ENCODE assay signal across 8 mouse cellular contexts in genomic region chr2:120027950-120028331, GRCm38 (mm10). TPM values are rescaled to one million over a fixed set of nuclear protein-coding genes. Genes with fewer than 3 reads are reported as not detected.
DNase-seq lines count a peak whose midpoint lies in the region; ATAC-seq and TF ChIP-seq lines count a peak whose summit lies in the region.

No protein-coding gene starts in this region.

- H3K4me2 ChIP-seq in heart, embryonic 15.5 days: peak overlapping the region; percentile 84
- peak overlapping the region; percentile 58 for H3K4me2 ChIP-seq in midbrain, embryonic 12.5 days (replicated peaks)

- WGBS in heart, embryonic 15.5 days: 46% methylated on average over 3 of the region's 3 CpGs
- WGBS in midbrain, embryonic 12.5 days: 48% methylated on average over 3 of the region's 3 CpGs

- in situ Hi-C loops in ES-E14 (cut with MboI; ENCODE audit: low sequenced_read_pairs in 2 of 2, unreplicated experiment in 2 of 2): no loop called here

- peaks cover 15% of the 10 kb centered on the region; the same call in 1 of the 2 replicates for H3K36me3 ChIP-seq in heart, embryonic 15.5 days
- peaks cover 13% of the 10 kb centered on the region; the same call in 1 of the 2 replicates for H3K36me3 ChIP-seq in ES-E14 (ENCODE audit: control insufficient read depth, insufficient read depth, low read length, poor library complexity, severe bottlenecking)
- H3K36me3 ChIP-seq in midbrain, embryonic 12.5 days: peaks cover 53% of the 10 kb centered on the region

- DNase-seq in heart, postnatal 10 days: no peak
- DNase-seq in ES-E14 (ENCODE audit: low read depth, low spot score): peak; percentile 20
- no peak for DNase-seq in thymus, postnatal 10 days (ENCODE audit: low spot score in 2 of 2)
- DNase-seq in right cerebral cortex, postnatal 4 days: no peak
- DNase-seq in adrenal gland, adult 18-20 months (ENCODE audit: low spot score in 2 of 2): no peak

- peak overlapping the region; percentile 93 for H3K9ac ChIP-seq in heart, embryonic 15.5 days
- H3K9ac ChIP-seq in ES-E14 (ENCODE audit: insufficient read depth, low read depth, low read length, poor library complexity, severe bottlenecking): peak overlapping the region; percentile 77
- peak overlapping the region; percentile 84 for H3K9ac ChIP-seq in midbrain, embryonic 12.5 days (replicated peaks)

- intact Hi-C loops in heart, postnatal 10 days (cut with DNase I): no loop called here

- no peak for ATAC-seq in heart, embryonic 15.5 days (replicated peaks; ENCODE audit: insufficient number of reproducible peaks, insufficient read depth, low FRiP score, low read depth)
- ATAC-seq in granulocyte monocyte progenitor cell, adult 5-6 weeks (replicated peaks; ENCODE audit: poor library complexity, severe bottlenecking): 0 out of 2 replicates have a peak, but pooled peaks have one; percentile 1
- 0 out of 2 replicates have a peak, but pooled peaks have one; percentile 31 for ATAC-seq in midbrain, embryonic 12.5 days (ENCODE audit: low FRiP score, low read depth)

- no peaks in the 10 kb centered on the region for H3K27me3 ChIP-seq in heart, embryonic 15.5 days
- H3K27me3 ChIP-seq in midbrain, embryonic 12.5 days: no peaks in the 10 kb centered on the region

- H3K4me1 ChIP-seq in heart, embryonic 15.5 days (replicated peaks): peaks cover 32% of the 10 kb centered on the region
- H3K4me1 ChIP-seq in ES-E14 (ENCODE audit: control insufficient read depth in 2 of 2, insufficient read depth in 2 of 2, low read length in 2 of 2, poor library complexity in 1 of 2): peaks cover 0 to 4% of the 10 kb centered on the region in 2 experiments; a peak in 2 of 4 replicates
- peaks cover 12% of the 10 kb centered on the region for H3K4me1 ChIP-seq in midbrain, embryonic 12.5 days

- peak overlapping the region; percentile 86 for H3K4me3 ChIP-seq in heart, embryonic 15.5 days
- H3K4me3 ChIP-seq in ES-E14 (ENCODE audit: insufficient read depth in 1 of 2, low read depth in 1 of 2, low read length in 2 of 2, poor library complexity in 1 of 2, severe bottlenecking in 1 of 2): peak overlapping the region; percentile 74 to 99
- peak overlapping the region; percentile 86 for H3K4me3 ChIP-seq in midbrain, embryonic 12.5 days

- H3K9me3 ChIP-seq in heart, embryonic 15.5 days (replicated peaks): no peaks in the 10 kb centered on the region
- no peaks in the 10 kb centered on the region for H3K9me3 ChIP-seq in ES-E14 (ENCODE audit: control insufficient read depth, insufficient read depth, low read depth, low read length)
- H3K9me3 ChIP-seq in midbrain, embryonic 12.5 days: no peaks in the 10 kb centered on the region

- H3K27ac ChIP-seq in heart, embryonic 15.5 days: peak overlapping the region; percentile 91
- no peak overlapping the region for H3K27ac ChIP-seq in ES-E14 (ENCODE audit: insufficient read depth, low read depth, low read length, poor library complexity, severe bottlenecking)
- peak overlapping the region; percentile 79 for H3K27ac ChIP-seq in midbrain, embryonic 12.5 days (replicated peaks)

TF ChIP-seq in ES-E14, 5 proteins besides CTCF, POLR2A, EP300 and RAD21:
- TF ChIP-seq HCFC1 (IDR thresholded peaks at IDR 0.05; ENCODE audit: borderline replicate concordance, insufficient read depth, low read length) (no peak), MAFK (IDR thresholded peaks at IDR 0.05; ENCODE audit: insufficient read depth, low read depth, low read length) (no peak), ZNF384 (IDR thresholded peaks at IDR 0.05; ENCODE audit: low read depth, low read length) (no peak), CHD2 (IDR thresholded peaks at IDR 0.05; ENCODE audit: low read depth, low read length) (no peak), ZC3H11A (IDR thresholded peaks at IDR 0.05; ENCODE audit: borderline replicate concordance, low read depth, low read length) (no peak)
TF ChIP-seq in ES-E14: peak in this region for 0.

RNA-seq across cellular contexts. Expression of gene Gm28042, which starts 0.6 kb away (rescaled TPM):
- 3.1 and 4.1 TPM in 2 replicates for polyA plus RNA-seq in heart, embryonic 15.5 days (2015; fragmentation: Nextera tagmentation; extraction: Ambion mirVana)
- total RNA-seq in heart, postnatal 10 days (2021): under 1 TPM; 0.74 to 0.93 TPM
- total RNA-seq in ES-E14 (2012; rRNA removed): 2.9 and 7.3 TPM in 2 replicates
- 1.0 and 1.5 TPM in 2 replicates for total RNA-seq in granulocyte monocyte progenitor cell, adult 5-6 weeks (2014; fragmentation: Nextera tagmentation)
- total RNA-seq in granulocyte monocyte progenitor cell, adult 5-6 weeks (2017): not detected in 2 replicates
- 6.7 and 7.3 TPM in 2 replicates for polyA plus RNA-seq in midbrain, embryonic 12.5 days (2016; fragmentation: Nextera tagmentation; extraction: Ambion mirVana)
- total RNA-seq in adrenal gland, adult 18-20 months (2021): 1 to 10 TPM; 1.5 to 1.7 TPM

RNA-seq across cellular contexts. Expression of gene Jmjd7, which starts 0.7 kb away (rescaled TPM):
- 12.3 and 16.6 TPM in 2 replicates for polyA plus RNA-seq in heart, embryonic 15.5 days (2015; fragmentation: Nextera tagmentation; extraction: Ambion mirVana)
- total RNA-seq in heart, postnatal 10 days (2021): 10 to 100 TPM; 10.8 to 11.4 TPM
- total RNA-seq in ES-E14 (2012; rRNA removed): 7.2 and 12.6 TPM in 2 replicates
- total RNA-seq in granulocyte monocyte progenitor cell, adult 5-6 weeks (2014; fragmentation: Nextera tagmentation): 2.3 and 7.9 TPM in 2 replicates
- 3.5 and 4.0 TPM in 2 replicates for total RNA-seq in granulocyte monocyte progenitor cell, adult 5-6 weeks (2017)
- 19.7 and 20.8 TPM in 2 replicates for polyA plus RNA-seq in midbrain, embryonic 12.5 days (2016; fragmentation: Nextera tagmentation; extraction: Ambion mirVana)
- 1 to 10 TPM; 5.4 to 6.2 TPM for total RNA-seq in adrenal gland, adult 18-20 months (2021)

RNA-seq across cellular contexts. Expression of gene Pla2g4b, which starts 5.3 kb away (rescaled TPM):
- polyA plus RNA-seq in heart, embryonic 15.5 days (2015; fragmentation: Nextera tagmentation; extraction: Ambion mirVana): 0.90 and 1.3 TPM in 2 replicates
- total RNA-seq in heart, postnatal 10 days (2021): 1 to 10 TPM; 1.7 to 1.8 TPM
- 2.7 and 6.3 TPM in 2 replicates for total RNA-seq in ES-E14 (2012; rRNA removed)
- total RNA-seq in granulocyte monocyte progenitor cell, adult 5-6 weeks (2014; fragmentation: Nextera tagmentation): 0.62 TPM in 1 of 2 replicates, not detected in the other
- total RNA-seq in granulocyte monocyte progenitor cell, adult 5-6 weeks (2017): 0.72 and 1.8 TPM in 2 replicates
- polyA plus RNA-seq in midbrain, embryonic 12.5 days (2016; fragmentation: Nextera tagmentation; extraction: Ambion mirVana): 4.6 and 5.3 TPM in 2 replicates
- 1 to 10 TPM; 1.9 to 2.4 TPM for total RNA-seq in adrenal gland, adult 18-20 months (2021)

RNA-seq across cellular contexts. Expression of gene Mapkbp1, which starts 55.4 kb away (rescaled TPM):
- polyA plus RNA-seq in heart, embryonic 15.5 days (2015; fragmentation: Nextera tagmentation; extraction: Ambion mirVana): 1.8 and 3.0 TPM in 2 replicates
- total RNA-seq in heart, postnatal 10 days (2021): 10 to 100 TPM; 11.8 to 12.7 TPM
- total RNA-seq in ES-E14 (2012; rRNA removed): 7.0 and 10.3 TPM in 2 replicates
- 3.0 and 3.8 TPM in 2 replicates for total RNA-seq in granulocyte monocyte progenitor cell, adult 5-6 weeks (2014; fragmentation: Nextera tagmentation)
- 4.3 and 7.6 TPM in 2 replicates for total RNA-seq in granulocyte monocyte progenitor cell, adult 5-6 weeks (2017)
- 4.7 and 5.8 TPM in 2 replicates for polyA plus RNA-seq in midbrain, embryonic 12.5 days (2016; fragmentation: Nextera tagmentation; extraction: Ambion mirVana)
- total RNA-seq in adrenal gland, adult 18-20 months (2021): 10 to 100 TPM in 1 of 2 experiments, 1 to 10 TPM in 1; 9.4 to 11.7 TPM
